Mouse (Mus musculus) retina, adult 2 months (tissue): ENCODE results near the gene Cd2.

Experiments used
- DNase-seq: peaks from one replicate; pipeline ENCODE4 v3.0.0-alpha.2; 2012; ENCODE audit warnings: low read depth, low spot score

Cd2 gene

GRCm38 (mm10) chr3:101293571-101294135 lies 5.9 kb upstream of the Cd2 start:
- DNase-seq: no peak

GRCm38 (mm10) chr3:101292611-101293010 lies 4.9 kb upstream of the Cd2 start:
- no peak for DNase-seq

GRCm38 (mm10) chr3:101290587-101291520 lies 3.1 kb upstream of the Cd2 start:
- no peak for DNase-seq

GRCm38 (mm10) chr3:101290036-101290435 lies 2.3 kb upstream of the Cd2 start:
- no peak for DNase-seq

- DNase-seq: no peak
These were observed 1.7 kb upstream of the Cd2 start for GRCm38 (mm10) chr3:101289406-101289805.

- no peak for DNase-seq
These were observed 1.1 kb downstream of the Cd2 start for GRCm38 (mm10) chr3:101286336-101287325.

GRCm38 (mm10) chr3:101285851-101286250 lies 1.9 kb downstream of the Cd2 start:
- DNase-seq: no peak

- no peak for DNase-seq
These were observed 2.6 kb downstream of the Cd2 start for GRCm38 (mm10) chr3:101285021-101285615.

- DNase-seq: no peak
These were observed 3.7 kb downstream of the Cd2 start for GRCm38 (mm10) chr3:101283869-101284706.

- no peak for DNase-seq
These were observed 4.3 kb downstream of the Cd2 start for GRCm38 (mm10) chr3:101283441-101283840.

- no peak for DNase-seq
These were observed 5.1 kb downstream of the Cd2 start for GRCm38 (mm10) chr3:101282556-101283180.

GRCm38 (mm10) chr3:101281841-101282240 lies 5.9 kb downstream of the Cd2 start:
- no peak for DNase-seq

GRCm38 (mm10) chr3:101280348-101281311 lies 7.1 kb downstream of the Cd2 start:
- no peak for DNase-seq

- no peak for DNase-seq
These were observed 8.2 kb downstream of the Cd2 start for GRCm38 (mm10) chr3:101279561-101279960.

- DNase-seq: no peak
These were observed 9.3 kb downstream of the Cd2 start for GRCm38 (mm10) chr3:101278396-101278795.

- DNase-seq: no peak
These were observed 9.9 kb downstream of the Cd2 start for GRCm38 (mm10) chr3:101277830-101278229.

GRCm38 (mm10) chr3:101276501-101277320 lies 11.0 kb downstream of the Cd2 start:
- DNase-seq: no peak
